Mouse (Mus musculus) ovary, postnatal 36 days (tissue): ENCODE measurements around the gene C1qbp.

Source experiments
- DNase-seq: peaks from one replicate; pipeline ENCODE4 v3.0.0; 2022; ENCODE audit warnings: low spot score, mixed read lengths

The C1qbp gene

DNA sequence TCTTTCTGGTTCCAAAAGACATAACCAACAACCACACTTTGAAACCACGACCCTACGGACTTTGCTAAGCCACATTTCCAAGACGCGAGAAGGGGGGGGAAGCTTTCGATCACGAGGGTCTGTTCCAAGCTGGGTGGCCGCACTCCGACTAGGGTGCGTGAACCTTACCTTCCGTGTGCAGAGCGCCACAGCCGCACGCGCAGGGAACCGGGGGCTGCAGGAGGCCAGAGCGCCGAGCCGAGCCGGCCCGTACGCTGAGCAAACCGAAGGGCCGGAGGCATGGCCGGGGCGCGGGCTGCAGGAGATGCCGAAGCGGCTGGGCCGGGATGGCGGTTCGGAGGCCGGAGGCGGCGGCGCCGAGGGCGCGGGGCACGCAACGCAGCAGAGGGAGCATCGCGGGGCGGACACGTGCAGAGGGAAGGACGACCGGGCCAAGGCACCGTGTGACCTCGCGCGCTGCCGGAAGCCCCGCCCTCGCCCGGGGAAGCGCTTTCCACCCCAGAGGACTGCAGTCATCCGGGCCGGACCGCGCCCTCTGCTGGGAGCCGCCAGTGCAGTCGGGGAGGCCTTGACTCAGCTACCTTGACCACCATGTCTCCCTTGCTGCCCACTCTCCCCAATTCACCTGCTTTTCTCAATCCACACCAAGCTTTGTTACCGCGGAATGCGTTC is at the start of gene C1qbp:
Gene C1qbp (minus strand): TSS at position 470 of the 672 bp plus-strand sequence.
- peak; percentile 95 for DNase-seq

- DNase-seq: no peak
These were observed 49.2 kb upstream of the C1qbp start for GRCm38 (mm10) chr11:71032070-71032469.

- no peak for DNase-seq
These were observed 46.7 kb upstream of the C1qbp start for GRCm38 (mm10) chr11:71029403-71030118.

- DNase-seq: no peak
These were observed 45.5 kb upstream of the C1qbp start for GRCm38 (mm10) chr11:71028280-71028679.

DNA sequence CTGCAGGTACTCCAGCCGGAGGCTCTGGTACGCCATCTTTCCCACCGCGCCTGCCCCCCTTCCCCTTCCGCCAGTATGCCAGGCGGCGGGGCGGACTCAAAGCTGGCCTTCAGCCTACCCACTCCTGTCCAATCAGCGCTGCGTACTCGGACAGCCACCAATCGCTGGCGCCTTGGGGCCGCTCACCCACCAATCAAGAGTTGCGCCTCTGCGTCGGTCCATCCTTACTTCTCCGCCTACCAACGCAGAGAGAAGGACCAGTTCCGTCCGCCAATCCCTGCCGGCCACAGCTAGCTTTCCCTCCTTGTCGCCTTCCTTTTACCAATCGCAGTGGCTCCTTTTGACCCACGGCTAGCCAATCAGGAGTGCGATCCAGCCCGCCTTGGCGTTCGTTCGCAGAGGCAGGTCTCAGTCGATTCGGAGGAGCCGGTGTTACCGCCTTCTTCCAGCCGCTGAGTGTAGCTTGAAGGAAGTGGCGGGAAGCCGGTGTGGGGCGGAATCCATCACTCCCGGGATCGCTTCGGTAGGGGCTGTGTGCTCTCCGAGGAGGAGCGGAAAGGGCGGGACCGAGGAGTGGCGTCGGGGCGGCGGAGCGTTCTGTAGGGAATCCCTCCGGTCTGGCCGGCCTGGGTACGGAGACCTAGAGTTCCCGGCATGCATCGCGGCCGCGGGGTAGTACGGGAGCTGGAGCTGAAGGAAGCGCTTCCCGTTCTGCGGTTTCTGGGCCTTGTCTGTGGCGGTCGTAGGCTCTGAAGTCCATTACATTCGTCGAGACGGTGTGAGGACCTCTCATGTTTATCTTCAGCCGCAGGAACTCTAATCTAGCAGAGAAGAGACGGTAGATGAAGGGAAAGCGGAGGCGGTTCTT is 36.6 kb upstream of the C1qbp start, which contains the start of the genes Mis12 and Derl2:
Gene Mis12 (plus strand): TSS at position 411 of the 868 bp plus-strand sequence.
Gene Derl2 (minus strand): TSS at position 641 of the 868 bp plus-strand sequence.
- DNase-seq: peak; percentile 97

GRCm38 (mm10) chr11:71018416-71019200 is 35.8 kb upstream of the C1qbp start:
- no peak for DNase-seq

DNA sequence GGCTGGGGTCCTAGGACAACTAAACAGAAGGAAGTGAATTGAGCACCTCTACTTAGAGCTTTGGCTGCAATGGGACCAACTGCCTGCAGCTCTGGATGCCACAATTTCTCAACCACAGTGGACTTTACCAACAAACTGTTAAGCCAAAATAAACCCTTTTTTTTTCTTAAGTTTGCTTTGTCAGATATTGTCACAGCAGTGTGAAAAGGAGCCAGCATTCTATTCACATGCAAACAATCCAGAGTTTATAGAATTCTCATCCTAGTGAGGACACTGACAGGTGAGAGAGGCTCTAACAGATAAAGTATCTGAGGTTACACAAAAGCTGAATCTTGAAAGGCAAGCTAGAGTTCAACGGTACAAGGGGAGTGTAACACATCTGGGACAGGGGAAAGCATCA is 34.2 kb upstream of the C1qbp start:
- no peak for DNase-seq

GRCm38 (mm10) chr11:71012743-71013142 is 29.9 kb upstream of the C1qbp start:
- DNase-seq: no peak

GRCm38 (mm10) chr11:71008321-71008720 is 25.5 kb upstream of the C1qbp start:
- no peak for DNase-seq

- no peak for DNase-seq
These were observed 25.0 kb upstream of the C1qbp start for GRCm38 (mm10) chr11:71007831-71008230.

GRCm38 (mm10) chr11:71007026-71007425 is 24.2 kb upstream of the C1qbp start:
- DNase-seq: no peak

DNA sequence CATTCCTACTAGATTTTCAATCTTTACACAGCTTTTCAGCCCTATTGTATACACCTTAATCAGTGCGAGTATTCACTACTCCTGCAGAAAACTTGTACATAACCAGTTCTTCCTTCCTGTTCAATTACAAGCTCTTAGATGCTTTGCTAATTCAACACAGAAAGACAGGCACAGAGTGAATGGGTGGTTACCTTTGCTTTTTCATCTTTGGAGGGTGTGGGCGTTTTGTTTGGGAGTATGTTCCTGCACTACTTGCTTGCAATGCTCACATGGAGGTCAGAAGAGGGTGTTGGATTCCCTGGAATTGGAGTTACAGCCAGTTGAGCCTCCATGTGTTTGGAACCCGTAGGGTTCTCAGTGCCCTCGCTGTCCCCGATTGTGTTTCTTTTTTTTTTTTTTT is 22.2 kb upstream of the C1qbp start:
- DNase-seq: no peak

DNA sequence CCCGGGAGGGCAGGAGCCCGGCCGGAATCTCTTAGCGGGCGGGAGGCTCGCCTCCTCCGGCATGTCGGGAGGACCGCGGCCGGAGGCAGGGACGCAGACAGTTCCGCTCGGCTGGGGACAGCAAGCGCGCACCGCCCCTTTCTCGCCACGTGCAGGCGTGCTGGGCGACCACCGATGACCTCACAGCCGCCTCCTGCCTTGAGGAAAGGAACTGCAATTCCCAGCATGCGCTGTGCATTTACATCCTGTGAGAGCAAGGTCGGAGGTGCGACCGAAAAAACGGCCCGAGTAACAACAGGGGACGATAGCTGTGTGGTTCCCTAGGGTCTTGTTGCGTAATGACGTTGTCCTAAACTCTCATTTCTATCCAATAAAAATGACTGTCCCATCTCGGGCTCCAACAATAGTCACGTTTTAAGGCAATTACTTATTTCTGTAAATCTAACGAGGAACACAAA is 21.5 kb upstream of the C1qbp start, which contains the start of gene Dhx33:
Gene Dhx33 (minus strand): TSS at position 122 of the 458 bp plus-strand sequence.
- DNase-seq: peak; percentile 96

- DNase-seq: no peak
These were observed 20.9 kb upstream of the C1qbp start for GRCm38 (mm10) chr11:71003611-71004315.

- no peak for DNase-seq
These were observed 18.3 kb upstream of the C1qbp start for GRCm38 (mm10) chr11:71001167-71001566.

DNA sequence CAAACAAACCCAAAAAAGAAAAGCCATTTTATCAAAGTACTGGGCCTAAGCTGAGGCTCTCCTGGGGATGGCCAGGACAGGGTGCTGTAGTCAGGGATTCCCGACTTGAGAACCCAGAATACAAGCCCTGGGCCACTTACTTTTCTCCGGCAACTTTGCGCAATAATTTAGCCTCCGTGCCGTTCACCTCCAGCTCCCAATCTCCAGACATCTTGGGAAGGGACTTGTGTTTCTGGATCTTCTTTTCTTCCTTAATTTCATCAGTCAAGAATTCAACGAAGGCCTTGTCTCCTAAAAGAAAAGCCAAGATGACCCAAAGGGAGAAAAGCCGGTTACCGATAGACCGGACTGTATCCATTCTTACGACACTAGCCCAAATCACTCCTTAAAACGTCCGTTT is 796 bp downstream of the C1qbp start:
- no peak for DNase-seq

DNA sequence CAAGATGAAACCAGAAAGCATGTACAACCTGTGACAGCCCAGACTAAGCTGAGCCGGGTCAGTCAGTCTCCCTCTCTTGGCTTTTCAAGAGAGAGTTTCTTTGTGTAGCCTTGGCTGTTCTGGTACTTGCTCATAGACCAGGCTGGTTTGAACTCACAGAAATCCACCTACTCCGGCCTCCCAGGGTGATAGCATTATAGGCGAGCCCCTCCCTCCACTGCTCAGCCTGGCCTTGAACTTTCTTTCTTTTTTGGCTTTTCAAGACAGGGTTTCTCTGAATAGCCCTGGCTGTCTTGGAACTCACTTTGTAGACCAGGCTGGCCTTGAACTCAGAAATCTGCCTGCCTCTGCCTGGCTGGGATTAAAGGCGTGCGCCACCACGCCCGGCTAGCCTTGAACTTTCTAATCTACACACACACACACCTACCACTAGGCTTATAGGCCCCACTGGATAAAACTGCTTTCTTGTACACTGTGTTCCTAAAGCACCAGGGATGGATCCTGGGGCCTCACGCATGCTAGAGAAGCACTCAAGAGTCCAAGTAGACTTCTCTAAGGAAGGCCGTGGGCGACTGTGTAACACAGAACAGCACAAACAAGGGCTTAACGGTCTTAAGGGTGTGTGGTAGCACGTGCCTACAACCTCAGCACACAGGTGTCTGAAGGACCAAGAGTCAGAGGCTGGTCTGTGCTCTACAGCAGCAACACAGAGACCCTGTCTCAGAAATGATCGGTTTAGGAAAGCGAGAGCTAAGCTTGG is 1.9 kb downstream of the C1qbp start:
- DNase-seq: no peak

- DNase-seq: no peak
These were observed 2.6 kb downstream of the C1qbp start for GRCm38 (mm10) chr11:70980232-70980631.

DNA sequence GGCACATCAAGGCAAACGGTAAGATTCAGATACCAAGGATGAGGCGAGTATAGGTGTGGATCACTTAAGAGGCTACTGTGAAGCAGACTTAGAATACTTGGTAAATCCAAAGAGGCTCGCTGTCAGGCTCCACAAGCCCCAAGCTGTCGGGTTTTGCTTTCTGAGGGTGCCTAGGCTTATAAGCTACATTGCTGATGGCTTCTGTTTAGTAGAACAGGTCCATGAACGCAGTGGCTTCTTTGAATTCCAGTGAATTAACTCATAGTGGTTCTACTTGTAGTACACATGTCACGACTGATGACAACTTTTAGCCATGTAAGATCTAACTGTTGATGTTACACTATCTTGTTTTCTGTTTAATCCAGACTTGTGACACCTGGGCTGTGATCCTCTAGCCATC is 5.5 kb downstream of the C1qbp start:
- no peak for DNase-seq

DNA sequence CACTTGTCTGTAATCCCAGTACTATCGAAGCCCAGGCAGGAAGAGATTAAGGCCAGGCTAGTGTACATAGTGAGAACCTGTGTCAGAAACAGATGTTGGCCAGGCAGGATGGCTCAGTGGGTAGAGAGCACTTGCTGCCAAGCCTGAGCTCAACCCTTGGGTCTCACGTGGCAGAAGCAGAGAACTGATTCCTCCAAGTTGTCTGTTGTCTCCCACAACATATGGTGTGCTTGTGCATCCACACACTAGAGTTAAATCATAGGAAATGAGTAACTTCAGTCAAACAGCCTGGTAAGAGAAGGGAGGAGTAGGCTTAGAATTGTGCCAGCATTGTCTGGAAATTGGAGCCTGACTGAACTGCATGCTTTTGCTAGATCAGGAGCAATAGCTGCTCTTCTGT is 7.6 kb downstream of the C1qbp start:
- no peak for DNase-seq
